ENCODE assay signal across 9 mouse cellular contexts in genomic region chr14:121588451-121588850, GRCm38 (mm10).
A peak's percentile ranks its signal among the peaks of the same experiment; 100 is the strongest.
DNase-seq lines count a peak whose midpoint lies in the region; ATAC-seq and TF ChIP-seq lines count a peak whose summit lies in the region.
"Had no signal": no experiment of that assay in that cellular context is flagged by ENCODE, and none has a peak within 500 bp of the region (broad histone marks: within the 10 kb centered on the region; RNA-seq: fewer than 3 reads in every experiment).

No protein-coding gene starts in this region.

- H3K36me3 ChIP-seq in kidney, embryonic 14.5 days (ENCODE audit: control insufficient read depth, insufficient read depth, low read length), result peaks cover under 1% of the 10 kb centered on the region; the same call in 1 of the 2 replicates
- no peaks in the 10 kb centered on the region for H3K36me3 ChIP-seq in E14TG2a.4 (ENCODE audit: insufficient read depth, low read length)

- no peak overlapping the region for H3K4me2 ChIP-seq in kidney, embryonic 14.5 days (replicated peaks; ENCODE audit: low read depth, low read length)
- H3K4me2 ChIP-seq: limb, embryonic 15.5 days had no signal

- DNase-seq in kidney, adult 18-20 months, result no peak
- peak; percentile 40 for DNase-seq in c-Kit-positive CD71-negative TER-119-negative erythroid progenitor cells, embryonic 14.5 days (ENCODE audit: low read depth)
- peak; percentile 37 for DNase-seq in kidney, postnatal 14 days
- DNase-seq in ovary, postnatal 10 days (ENCODE audit: low spot score), result no peak
- DNase-seq in adrenal gland, postnatal 10 days, result no peak
- DNase-seq in adrenal gland, adult 18-20 months (ENCODE audit: low spot score in 2 of 2), result no peak

- no peaks in the 10 kb centered on the region for H3K4me1 ChIP-seq in kidney, embryonic 14.5 days (ENCODE audit: control insufficient read depth, insufficient read depth, low read length)
- H3K4me1 ChIP-seq in E14TG2a.4 (replicated peaks; ENCODE audit: low read depth, low read length), result peaks cover 24% of the 10 kb centered on the region

- no peaks in the 10 kb centered on the region for H3K27me3 ChIP-seq in kidney, embryonic 14.5 days (ENCODE audit: control insufficient read depth, insufficient read depth, low read length)
- no peaks in the 10 kb centered on the region for H3K27me3 ChIP-seq in E14TG2a.4 (ENCODE audit: insufficient read depth, low read length)
- H3K27me3 ChIP-seq: limb, embryonic 15.5 days had no signal

- H3K27ac ChIP-seq in kidney, embryonic 14.5 days (ENCODE audit: low read depth, low read length), result no peak overlapping the region
- H3K27ac ChIP-seq: limb, embryonic 15.5 days had no signal

- H3K9ac ChIP-seq in kidney, embryonic 14.5 days (ENCODE audit: low read depth, low read length), result no peak overlapping the region
- H3K9ac ChIP-seq: limb, embryonic 15.5 days had no signal

- 0 out of 2 replicates have a peak, but pooled peaks have one; percentile 36 for ATAC-seq in kidney, embryonic 14.5 days (ENCODE audit: low FRiP score, low TSS enrichment)

- no peak overlapping the region for H3K4me3 ChIP-seq in kidney, embryonic 14.5 days (ENCODE audit: low read length)
- H3K4me3 ChIP-seq in E14TG2a.4 (replicated peaks; ENCODE audit: low read length), result no peak overlapping the region
- H3K4me3 ChIP-seq: limb, embryonic 15.5 days had no signal

- peak; percentile 68 for TF ChIP-seq CTCF in E14TG2a.4 (conservative IDR thresholded peaks at IDR 0.05; ENCODE audit: low read length)

- no peaks in the 10 kb centered on the region for H3K9me3 ChIP-seq in kidney, embryonic 14.5 days (ENCODE audit: control insufficient read depth, low read length)
- H3K9me3 ChIP-seq in E14TG2a.4 (ENCODE audit: low read length), result no peaks in the 10 kb centered on the region
- H3K9me3 ChIP-seq: limb, embryonic 15.5 days had no signal

- WGBS in kidney, embryonic 14.5 days, result 71% methylated on average over 4 of the region's 4 CpGs

Comparison
In these comparisons a context has a peak if more than half of its experiments do, and no peak if none do; other contexts are left out.
1. DNase-seq: peak in c-Kit-positive CD71-negative TER-119-negative erythroid progenitor cells, embryonic 14.5 days (single experiment) and kidney, postnatal 14 days (single experiment); none in kidney, adult 18-20 months (single experiment), ovary, postnatal 10 days (single experiment), adrenal gland, postnatal 10 days (single experiment) and adrenal gland, adult 18-20 months (0 of 2).